Mouse (Mus musculus) midbrain, embryonic 15.5 days (tissue): Measurements from ENCODE around the gene Slc25a11. TPM values are rescaled to one million over a fixed set of nuclear protein-coding genes. Genes with fewer than 3 reads are reported as not detected.

Experiments
- ATAC-seq: fragments of 200-750 bp; cut with Nextera tagmentation; replicated peaks from 2 replicates; pipeline ENCODE4 v1.8.0; 2017; ENCODE audit warnings: moderate TSS enrichment
- H3K27ac ChIP-seq: fragments of 300-500 bp; sonication (generic); 2 replicates; pipeline ENCODE4 v1.5.1; 2015; ENCODE audit warnings: mild to moderate bottlenecking, inconsistent platforms
- H3K27me3 ChIP-seq: fragments of 300-500 bp; sonication (generic); replicated peaks from 2 replicates; pipeline ENCODE4 v1.6.1; 2015; ENCODE audit warnings: inconsistent platforms
- H3K36me3 ChIP-seq: fragments of 300-500 bp; sonication (generic); replicated peaks from 2 replicates; pipeline ENCODE4 v1.6.1; 2015; ENCODE audit warnings: inconsistent platforms
- H3K4me1 ChIP-seq: fragments of 300-500 bp; sonication (generic); 2 replicates; pipeline ENCODE4 v1.6.1; 2015; ENCODE audit warnings: inconsistent platforms
- H3K4me2 ChIP-seq: fragments of 300-500 bp; sonication (generic); 2 replicates; pipeline ENCODE4 v1.6.1; 2015; ENCODE audit warnings: inconsistent platforms, mild to moderate bottlenecking, moderate library complexity
- H3K4me3 ChIP-seq: fragments of 300-500 bp; sonication (generic); 2 replicates; pipeline ENCODE4 v1.5.1; 2015; ENCODE audit warnings: mild to moderate bottlenecking, inconsistent platforms
- H3K9ac ChIP-seq: fragments of 300-500 bp; sonication (generic); 2 replicates; pipeline ENCODE4 v1.6.1; 2015; ENCODE audit warnings: mild to moderate bottlenecking, inconsistent platforms
- H3K9me3 ChIP-seq: fragments of 300-500 bp; sonication (generic); 2 replicates; pipeline ENCODE4 v1.6.1; 2016; ENCODE audit warnings: inconsistent platforms
- WGBS: fragments of 180-500 bp; shearing (Covaris S2); methylation state at CpG from one replicate; pipeline ENCODE4 v1.1.7; 2015; ENCODE audit warnings: mixed read lengths; 5-methylcytosine and 5-hydroxymethylcytosine counted together
- polyA plus RNA-seq: library from polyadenylated mRNA; unstranded; fragments of >200 nt; fragmentation: Nextera tagmentation; extraction: Ambion mirVana; gene quantifications from 2 replicates; pipeline ENCODE4 v1.2.1, GENCODE M21; 2015

The Slc25a11 gene
- polyA plus RNA-seq, 1 experiment from 2014 or later: 180 TPM

GRCm38 (mm10) chr11:70626877-70627276 is 20.4 kb downstream of the Slc25a11 start:
- no peak for ATAC-seq
- no peaks in the 10 kb centered on the region for H3K9me3 ChIP-seq
- no peaks in the 10 kb centered on the region for H3K4me1 ChIP-seq
- no peak overlapping the region for H3K4me2 ChIP-seq
- WGBS: 79% methylated on average over 4 of the region's 4 CpGs
- H3K27me3 ChIP-seq: no peaks in the 10 kb centered on the region
- no peaks in the 10 kb centered on the region for H3K36me3 ChIP-seq
- no peak overlapping the region for H3K4me3 ChIP-seq
- H3K9ac ChIP-seq: no peak overlapping the region
- H3K27ac ChIP-seq: no peak overlapping the region

GRCm38 (mm10) chr11:70625473-70625872 is 21.8 kb downstream of the Slc25a11 start:
- H3K27ac ChIP-seq: no peak overlapping the region
- H3K4me2 ChIP-seq: no peak overlapping the region
- H3K36me3 ChIP-seq: no peaks in the 10 kb centered on the region
- H3K27me3 ChIP-seq: no peaks in the 10 kb centered on the region
- H3K4me1 ChIP-seq: no peaks in the 10 kb centered on the region
- 46% methylated on average over 4 of the region's 4 CpGs for WGBS
- no peak overlapping the region for H3K4me3 ChIP-seq
- H3K9ac ChIP-seq: no peak overlapping the region
- no peak for ATAC-seq
- no peaks in the 10 kb centered on the region for H3K9me3 ChIP-seq

GRCm38 (mm10) chr11:70623053-70623742 is 24.1 kb downstream of the Slc25a11 start:
- H3K27me3 ChIP-seq: no peaks in the 10 kb centered on the region
- ATAC-seq: no peak
- no peaks in the 10 kb centered on the region for H3K36me3 ChIP-seq
- H3K9ac ChIP-seq: no peak overlapping the region
- no peaks in the 10 kb centered on the region for H3K9me3 ChIP-seq
- no peak overlapping the region for H3K4me3 ChIP-seq
- no peak overlapping the region for H3K4me2 ChIP-seq
- no peaks in the 10 kb centered on the region for H3K4me1 ChIP-seq
- no peak overlapping the region for H3K27ac ChIP-seq
- 86% methylated on average over 10 of the region's 10 CpGs for WGBS

GRCm38 (mm10) chr11:70621972-70622814 is 25.1 kb downstream of the Slc25a11 start:
- no peak overlapping the region for H3K9ac ChIP-seq
- WGBS: 44% methylated on average over 7 of the region's 7 CpGs
- H3K4me1 ChIP-seq: no peaks in the 10 kb centered on the region

GRCm38 (mm10) chr11:70619101-70619500 is 28.2 kb downstream of the Slc25a11 start, which contains the start of gene Chrne:
Chrne (minus strand) TSS chr11:70619216.
- peaks cover 11% of the 10 kb centered on the region for H3K4me1 ChIP-seq
- no peak within 1 kb of the TSS for H3K4me3 ChIP-seq

More at GRCm38 (mm10) chr11:70621972-70622814, 25.1 kb downstream of the Slc25a11 start:
- Histone ChIP-seq H3K36me3 (no peaks in the 10 kb centered on the region), H3K27ac (no peak overlapping the region), H3K4me3 (no peak overlapping the region), H3K9me3 (no peaks in the 10 kb centered on the region), H3K4me2 (no peak overlapping the region), H3K27me3 (no peaks in the 10 kb centered on the region)
- no peak for ATAC-seq

GRCm38 (mm10) chr11:70615516-70616093 is 31.7 kb downstream of the Slc25a11 start, which contains the start of gene 4930544D05Rik:
4930544D05Rik (plus strand) TSS chr11:70615848.
- Histone ChIP-seq H3K9ac (no peak within 1 kb of the TSS), H3K27me3 (peaks cover 8% of the 10 kb centered on the region; the same call in 1 of the 2 replicates), H3K9me3 (no peaks in the 10 kb centered on the region), H3K4me2 (peak within 1 kb of the TSS; percentile 45), H3K4me1 (peaks cover 11% of the 10 kb centered on the region), H3K36me3 (peaks cover 13% of the 10 kb centered on the region; the same call in 1 of the 2 replicates), H3K4me3 (peak within 1 kb of the TSS; percentile 17; the same call in 1 of the 2 replicates), H3K27ac (no peak within 1 kb of the TSS)
- ATAC-seq: no peak
- WGBS: 14% methylated on average over 21 of the region's 21 CpGs

More at GRCm38 (mm10) chr11:70619101-70619500, 28.2 kb downstream of the Slc25a11 start, which contains the start of gene Chrne:
- peaks cover 8% of the 10 kb centered on the region; the same call in 1 of the 2 replicates for H3K27me3 ChIP-seq
- H3K9me3 ChIP-seq: no peaks in the 10 kb centered on the region
- H3K36me3 ChIP-seq: no peaks in the 10 kb centered on the region
- H3K27ac ChIP-seq: no peak within 1 kb of the TSS
- 60% methylated on average over 1 of the region's 1 CpGs for WGBS
- no peak within 1 kb of the TSS for H3K4me2 ChIP-seq
- no peak within 1 kb of the TSS for H3K9ac ChIP-seq
- no peak for ATAC-seq

GRCm38 (mm10) chr11:70615074-70615473 is 32.2 kb downstream of the Slc25a11 start:
- H3K36me3 ChIP-seq: peaks cover 19% of the 10 kb centered on the region
- no peak; the same call in 1 of the 2 replicates for ATAC-seq
- peak overlapping the region; percentile 45 for H3K4me2 ChIP-seq
- H3K9ac ChIP-seq: no peak overlapping the region
- no peaks in the 10 kb centered on the region for H3K9me3 ChIP-seq
- H3K27me3 ChIP-seq: peaks cover 8% of the 10 kb centered on the region; the same call in 1 of the 2 replicates
- H3K27ac ChIP-seq: no peak overlapping the region
- H3K4me3 ChIP-seq: peak overlapping the region; percentile 17; the same call in 1 of the 2 replicates
- peaks cover 11% of the 10 kb centered on the region for H3K4me1 ChIP-seq
- WGBS: 4% methylated on average over 17 of the region's 17 CpGs

- WGBS: 70% methylated on average over 7 of the region's 7 CpGs
- Histone ChIP-seq H3K4me2 (no peak overlapping the region), H3K4me1 (peaks cover 11% of the 10 kb centered on the region), H3K27me3 (peaks cover 8% of the 10 kb centered on the region; the same call in 1 of the 2 replicates), H3K36me3 (peaks cover 41% of the 10 kb centered on the region), H3K9ac (no peak overlapping the region), H3K27ac (no peak overlapping the region), H3K4me3 (no peak overlapping the region), H3K9me3 (no peaks in the 10 kb centered on the region)
- no peak for ATAC-seq
Observed at GRCm38 (mm10) chr11:70612505-70612904, 34.8 kb downstream of the Slc25a11 start.

- Histone ChIP-seq H3K9ac (no peak overlapping the region), H3K27ac (no peak overlapping the region), H3K4me3 (no peak overlapping the region), H3K4me1 (peaks cover 11% of the 10 kb centered on the region), H3K36me3 (peaks cover 51% of the 10 kb centered on the region), H3K4me2 (no peak overlapping the region), H3K27me3 (0 out of 2 replicates have a peak, but pooled peaks cover 3% of the 10 kb centered on the region), H3K9me3 (no peaks in the 10 kb centered on the region)
- 86% methylated on average over 4 of the region's 4 CpGs for WGBS
- no peak for ATAC-seq
Observed at GRCm38 (mm10) chr11:70610752-70611151, 36.5 kb downstream of the Slc25a11 start.

GRCm38 (mm10) chr11:70608381-70609066 is 38.8 kb downstream of the Slc25a11 start:
- Histone ChIP-seq H3K4me1 (no peaks in the 10 kb centered on the region), H3K9ac (no peak overlapping the region), H3K4me3 (no peak overlapping the region), H3K4me2 (no peak overlapping the region), H3K27me3 (no peaks in the 10 kb centered on the region), H3K9me3 (no peaks in the 10 kb centered on the region), H3K27ac (no peak overlapping the region), H3K36me3 (peaks cover 67% of the 10 kb centered on the region)
- ATAC-seq: no peak
- WGBS: 89% methylated on average over 26 of the region's 26 CpGs

GRCm38 (mm10) chr11:70607611-70608010 is 39.7 kb downstream of the Slc25a11 start:
- H3K4me3 ChIP-seq: no peak overlapping the region
- ATAC-seq: no peak
- 94% methylated on average over 9 of the region's 9 CpGs for WGBS
- peaks cover 62% of the 10 kb centered on the region for H3K36me3 ChIP-seq
- no peak overlapping the region for H3K27ac ChIP-seq
- no peak overlapping the region for H3K9ac ChIP-seq
- H3K27me3 ChIP-seq: no peaks in the 10 kb centered on the region
- H3K9me3 ChIP-seq: no peaks in the 10 kb centered on the region
- no peaks in the 10 kb centered on the region for H3K4me1 ChIP-seq
- H3K4me2 ChIP-seq: no peak overlapping the region
